Mouse (Mus musculus): ENCODE data around the gene Tmem128.

The Tmem128 gene

DNA sequence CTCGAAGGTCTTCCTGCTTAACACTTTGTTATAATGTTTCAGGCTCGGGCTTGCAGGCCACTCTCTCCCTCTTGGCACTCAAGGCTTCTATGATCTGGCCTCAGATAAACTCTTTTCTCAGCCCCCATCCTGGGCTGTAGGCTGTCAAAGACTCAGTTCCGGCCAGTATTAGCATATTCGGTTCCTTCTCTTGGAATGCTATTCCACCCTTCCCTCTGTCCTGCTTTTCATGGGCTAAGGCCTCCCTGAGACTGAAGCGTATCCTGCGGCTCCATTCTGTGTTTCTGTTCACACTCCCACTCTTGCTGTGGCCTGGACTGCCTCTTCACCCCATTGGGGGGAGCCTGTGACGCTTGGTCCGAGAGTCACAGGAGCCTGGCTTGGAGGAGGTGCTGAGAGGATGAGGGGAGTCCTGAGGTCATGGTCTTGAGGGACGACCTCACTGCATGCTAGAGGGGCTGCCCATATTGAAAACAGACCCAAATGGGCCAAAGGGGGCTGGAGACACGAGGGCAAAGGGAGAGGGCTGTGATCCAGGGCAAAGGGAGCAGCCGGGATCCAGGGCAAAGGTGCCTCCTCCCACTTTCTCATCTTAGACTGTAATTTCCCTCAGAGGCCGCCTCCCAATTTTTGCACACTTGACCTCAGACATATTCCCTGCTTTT is 18.1 kb downstream of the Tmem128 start:
- peak; percentile 19 for DNase-seq (ENCODE audit: low spot score)

DNA sequence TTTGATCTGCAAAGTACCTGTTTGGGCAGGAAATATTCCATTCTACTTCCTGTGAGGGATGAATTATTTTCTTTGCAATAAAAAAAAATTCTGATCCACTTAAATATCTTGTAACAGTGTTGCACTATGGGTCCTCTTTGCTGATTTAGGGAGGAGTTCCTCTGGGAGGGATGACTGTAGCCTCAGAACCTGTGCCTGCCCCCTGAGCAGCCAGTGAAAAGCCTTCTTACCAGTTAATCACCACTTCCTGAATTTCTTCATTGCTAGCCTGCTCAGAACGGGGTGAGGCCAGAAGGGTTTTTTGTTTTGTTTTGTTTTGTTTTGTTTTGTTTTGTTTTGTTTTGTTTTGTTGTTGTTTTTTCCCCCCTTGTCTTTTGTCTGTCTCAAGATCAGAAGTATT is 20.1 kb downstream of the Tmem128 start:
- no peak for DNase-seq (ENCODE audit: low spot score)

DNA sequence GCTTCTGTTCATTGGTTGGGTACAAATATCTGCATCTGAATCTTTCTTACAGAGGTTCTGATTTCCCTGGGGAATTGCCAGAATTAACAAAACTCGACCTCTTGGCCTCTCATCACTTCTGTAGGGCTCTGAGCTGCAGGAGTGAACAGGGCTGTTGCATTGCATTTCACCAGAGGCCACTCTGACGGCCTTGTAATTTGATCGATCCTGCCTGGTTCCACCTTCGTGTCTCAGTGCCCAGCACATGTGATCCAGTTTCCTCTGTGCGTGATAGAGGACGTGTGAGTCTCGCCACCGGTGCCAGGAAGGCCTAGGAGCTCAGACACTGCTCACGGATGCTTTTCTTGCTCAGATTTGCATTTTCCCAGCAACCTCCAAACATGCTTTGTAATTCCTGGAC is 25.7 kb downstream of the Tmem128 start:
- peak; percentile 42 for DNase-seq (ENCODE audit: low spot score)

DNA sequence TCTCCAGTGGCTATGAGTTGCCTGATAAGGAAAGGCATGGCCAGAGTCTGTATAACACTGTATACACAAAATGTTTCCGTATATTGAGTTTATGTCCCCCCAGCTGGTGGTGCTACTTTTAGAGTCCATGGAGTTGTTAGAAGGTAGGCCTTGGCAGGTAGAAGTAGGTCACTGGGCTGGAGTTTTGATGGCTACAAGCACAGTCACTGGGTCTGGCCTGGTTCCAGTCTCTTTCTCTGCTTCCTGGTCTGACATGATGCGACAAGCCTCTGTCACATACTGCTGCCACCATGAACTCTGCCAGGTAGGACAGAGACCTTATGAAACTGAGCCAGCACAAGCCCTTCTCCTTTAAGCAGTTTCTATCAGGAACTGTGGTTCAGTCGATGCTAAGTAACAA is 28.5 kb downstream of the Tmem128 start:
- no peak for DNase-seq (ENCODE audit: low spot score)

DNA sequence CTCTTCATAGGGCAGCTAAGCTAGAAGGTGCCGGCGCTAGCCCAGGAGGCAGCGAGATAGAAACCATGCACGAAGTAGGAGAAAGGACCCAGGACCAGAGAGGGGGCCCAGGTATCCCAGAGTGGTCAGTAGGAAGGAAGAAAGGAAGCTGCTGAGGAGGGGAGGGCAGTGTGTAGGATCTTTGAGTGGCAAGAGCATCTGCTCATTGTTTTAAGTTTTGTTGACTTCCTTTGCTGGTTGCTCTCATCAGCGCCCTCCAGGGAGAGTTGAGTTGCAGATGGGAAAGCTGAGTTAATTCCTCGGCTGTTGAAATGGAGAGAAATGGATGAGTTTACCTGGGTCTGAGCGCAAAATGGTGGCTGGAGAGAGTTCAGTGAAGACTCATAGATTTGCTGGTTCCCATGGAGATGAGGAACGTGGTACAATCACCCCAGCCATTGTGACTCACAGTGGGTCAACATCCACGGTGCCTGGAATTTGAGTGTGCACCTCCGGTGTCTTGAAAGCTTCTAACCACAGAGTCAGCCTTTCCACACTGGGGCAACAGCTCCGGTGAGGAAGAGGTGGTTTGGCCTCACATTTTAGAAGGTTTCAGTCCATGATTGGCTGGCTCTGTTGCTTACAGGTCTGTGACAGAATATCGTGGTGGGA is 41.9 kb downstream of the Tmem128 start:
- no peak for DNase-seq (ENCODE audit: low spot score)

DNA sequence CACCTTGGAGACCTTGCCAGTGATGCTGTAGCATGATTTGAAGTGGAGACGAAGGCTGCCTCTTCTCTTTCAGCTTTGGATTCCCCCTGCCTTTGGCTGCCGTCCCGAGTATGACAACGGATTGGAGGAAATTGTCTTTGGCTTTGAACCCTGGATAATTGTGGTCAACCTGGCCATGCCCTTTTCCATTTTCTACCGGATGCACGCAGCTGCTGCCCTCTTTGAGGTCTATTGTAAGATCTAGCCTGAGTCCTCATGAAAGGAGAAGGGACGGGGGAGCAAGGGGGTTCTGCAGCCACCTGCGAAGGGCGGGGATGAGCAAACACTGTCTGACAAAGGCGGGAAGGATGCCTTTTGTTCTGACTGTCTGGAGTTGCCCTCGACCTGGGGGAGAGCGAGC is 42.7 kb downstream of the Tmem128 start:
- peak; percentile 15 for DNase-seq (ENCODE audit: low spot score)

DNA sequence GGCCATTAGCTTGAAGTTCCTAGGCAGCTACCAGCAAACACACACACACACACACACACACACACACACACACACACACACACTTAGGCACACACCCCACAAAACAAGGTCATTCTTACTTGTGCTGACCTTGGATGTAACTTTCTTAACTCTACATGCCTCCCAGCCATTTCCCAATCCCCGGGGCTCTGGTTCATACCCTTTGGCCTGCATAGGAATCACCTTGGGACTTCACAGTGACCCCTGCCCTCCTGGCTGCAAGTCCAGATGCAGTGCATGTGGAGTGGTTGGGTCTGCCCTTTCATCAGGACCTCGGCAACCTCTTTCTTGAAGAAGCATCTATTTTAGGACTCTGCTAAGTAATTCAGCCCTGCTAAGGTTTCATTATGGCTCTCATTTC is 45.3 kb downstream of the Tmem128 start:
- no peak for DNase-seq (ENCODE audit: low spot score)

DNA sequence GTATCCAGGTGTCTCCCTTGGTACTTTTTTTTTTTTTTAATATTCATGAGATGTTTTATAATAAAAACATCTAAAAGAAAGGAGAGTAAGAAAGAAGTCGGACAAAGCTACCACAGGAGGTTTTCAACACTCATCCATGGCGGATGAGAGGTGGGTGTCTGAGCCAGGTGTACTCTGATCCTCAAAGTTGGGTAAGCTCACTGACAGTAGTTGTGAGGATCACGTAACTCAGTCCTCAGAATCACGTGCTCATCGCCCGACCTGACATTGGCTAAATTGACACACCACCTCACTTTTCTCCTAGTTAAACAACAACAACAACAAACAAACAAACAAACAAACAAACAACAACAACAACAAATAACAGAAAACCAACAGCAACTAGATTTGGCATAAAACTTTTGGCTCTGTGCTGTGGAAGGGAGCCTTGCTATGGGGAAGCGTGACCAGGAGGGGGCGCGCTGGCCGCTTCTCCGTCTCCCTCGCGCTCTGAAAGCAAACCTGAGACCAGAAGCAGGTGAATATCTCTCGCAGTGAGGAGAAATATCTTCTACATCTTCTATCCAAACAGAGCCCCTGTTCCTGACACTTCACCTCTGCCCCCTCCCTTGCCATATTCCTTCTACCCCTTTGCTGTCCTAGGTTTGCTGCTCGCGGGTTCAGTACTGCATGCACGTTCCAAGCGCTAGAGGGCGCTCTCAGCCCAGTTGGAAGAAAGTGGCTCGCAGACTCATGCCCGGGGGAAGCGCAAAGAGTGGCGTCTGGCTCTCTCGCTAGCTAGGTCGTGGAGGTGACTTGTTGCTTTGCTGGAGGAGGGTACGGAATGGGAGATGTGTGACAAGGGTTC is 47.5 kb downstream of the Tmem128 start:
- peak; percentile 94 for DNase-seq (ENCODE audit: low spot score)

DNA sequence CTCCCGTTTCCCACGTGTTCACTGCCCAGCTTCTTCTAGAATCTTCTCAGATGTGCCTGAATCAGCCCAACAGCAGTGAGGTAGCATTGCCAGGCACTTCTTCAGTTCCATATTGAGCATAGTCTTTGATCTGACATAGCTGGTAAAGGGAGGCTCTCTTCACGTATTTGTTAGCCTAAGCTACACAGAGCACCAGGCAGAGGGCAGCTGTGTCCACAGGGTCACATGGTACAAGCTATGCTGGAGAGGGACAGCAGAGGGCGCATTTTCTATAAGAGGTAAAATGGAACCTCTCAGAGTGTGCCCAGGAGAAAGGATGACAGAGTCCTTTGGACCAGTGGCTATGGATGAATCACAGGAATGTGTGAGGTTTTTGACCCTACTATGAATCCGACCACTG is 48.9 kb downstream of the Tmem128 start:
- peak; percentile 82 for DNase-seq (ENCODE audit: low spot score)

DNA sequence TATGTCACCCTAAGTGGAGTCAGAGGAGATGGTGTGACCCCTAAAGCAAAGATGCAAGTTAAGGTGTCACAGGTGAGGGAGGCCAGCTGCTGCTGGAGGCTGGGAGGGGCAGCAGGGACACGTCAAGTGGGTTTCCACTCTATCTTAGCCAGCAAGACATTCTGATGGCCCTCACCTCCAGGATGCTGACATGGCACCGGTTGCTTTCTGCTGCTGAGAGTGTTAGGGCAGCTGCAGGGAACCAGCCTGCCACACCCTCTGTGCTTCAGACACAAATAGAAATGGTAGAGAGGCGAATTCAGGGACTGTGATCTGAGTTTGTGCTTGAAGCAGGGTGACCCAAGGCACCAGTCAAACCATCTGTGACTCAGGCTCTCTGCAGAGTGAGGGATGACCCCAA is 49.8 kb downstream of the Tmem128 start:
- DNase-seq (ENCODE audit: low spot score) = no peak

Data from embryo, embryonic 10.5 days (tissue).